8 mouse cellular contexts compared by ENCODE assay signal in the genomic region with DNA sequence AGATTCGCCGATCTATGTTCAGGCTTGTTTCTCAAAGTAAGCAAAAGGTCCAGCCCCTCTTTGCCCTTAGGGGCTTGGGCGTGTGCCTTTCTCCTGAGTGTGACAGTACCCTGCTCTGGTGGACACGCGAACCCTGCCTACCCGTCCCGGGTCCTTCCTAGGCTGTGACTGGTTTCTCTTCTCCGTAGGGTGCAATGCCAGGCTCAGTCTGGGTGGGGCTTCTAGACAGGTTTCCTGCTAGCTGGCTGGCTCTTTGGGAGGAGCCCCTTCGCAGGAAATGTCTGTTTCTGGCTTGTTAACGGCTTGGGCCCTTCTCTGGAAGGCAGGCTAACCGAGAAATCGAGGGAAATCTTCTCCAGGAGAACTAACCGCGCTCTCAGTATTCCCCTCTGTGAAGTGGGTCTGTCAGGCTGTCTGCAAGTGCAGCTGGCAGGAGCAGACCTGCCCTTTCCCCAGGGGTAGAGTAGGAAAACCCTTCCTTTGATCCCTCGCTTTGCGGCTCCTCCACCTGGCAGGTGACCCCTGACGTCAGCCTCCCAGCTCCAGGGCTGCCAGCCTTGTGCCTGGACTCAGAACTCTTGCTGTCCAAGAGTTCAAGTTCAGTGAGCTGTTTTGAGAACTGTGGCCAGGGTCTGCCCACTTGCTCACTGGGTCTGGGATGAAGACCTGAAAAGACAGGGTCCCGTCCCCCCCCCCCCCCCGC. TPM values are rescaled to one million over a fixed set of nuclear protein-coding genes. Genes with fewer than 3 reads are reported as not detected.
DNase-seq lines count a peak whose midpoint lies in the region; ATAC-seq and TF ChIP-seq lines count a peak whose summit lies in the region.

No protein-coding gene starts in this region.

- H3K4me2 ChIP-seq in embryonic facial prominence, embryonic 15.5 days (replicated peaks), result peak overlapping the region; percentile 99
- H3K4me2 ChIP-seq in hindbrain, postnatal 0 days (ENCODE audit: low read depth, low read length), result peak overlapping the region; percentile 75
- peak overlapping the region; percentile 79 for H3K4me2 ChIP-seq in liver, embryonic 13.5 days

- no peak for ATAC-seq in erythroblast, adult 5-6 weeks (replicated peaks; ENCODE audit: low FRiP score, poor library complexity, severe bottlenecking)
- ATAC-seq in embryonic facial prominence, embryonic 15.5 days (ENCODE audit: insufficient number of reproducible peaks, low FRiP score, low TSS enrichment, low read depth), result no peak
- ATAC-seq in hindbrain, postnatal 0 days, result no peak
- ATAC-seq in liver, embryonic 13.5 days (ENCODE audit: low read depth), result peak; percentile 35
- no peak for ATAC-seq in cerebellum, adult (ENCODE audit: insufficient number of reproducible peaks, low FRiP score, low TSS enrichment)

- peaks cover 4% of the 10 kb centered on the region; the same call in 1 of the 2 replicates for H3K36me3 ChIP-seq in erythroblast, embryonic 14.5 days (ENCODE audit: control insufficient read depth)
- H3K36me3 ChIP-seq in embryonic facial prominence, embryonic 15.5 days, result 0 out of 2 replicates have a peak, but pooled peaks cover 3% of the 10 kb centered on the region
- H3K36me3 ChIP-seq in hindbrain, postnatal 0 days (ENCODE audit: insufficient read depth, low read length), result no peaks in the 10 kb centered on the region
- H3K36me3 ChIP-seq in liver, embryonic 13.5 days, result no peaks in the 10 kb centered on the region

- WGBS in embryonic facial prominence, embryonic 15.5 days, result 7% methylated on average over 19 of the region's 19 CpGs
- WGBS in hindbrain, postnatal 0 days, result 9% methylated on average over 17 of the region's 19 CpGs
- WGBS in liver, embryonic 13.5 days (ENCODE audit: insufficient replicate concordance), result 4% methylated on average over 18 of the region's 19 CpGs

- no peak for DNase-seq in hindbrain, postnatal 0 days (ENCODE audit: low spot score)
- no peak for DNase-seq in liver, embryonic 13.5 days
- peak; percentile 80 for DNase-seq in naive thymus-derived CD4-positive, alpha-beta T cell, adult 2 months (ENCODE audit: low read depth)
- no peak for DNase-seq in left cerebral cortex, adult 18-20 months (ENCODE audit: low spot score in 2 of 2)

- peaks cover 17% of the 10 kb centered on the region for H3K4me1 ChIP-seq in erythroblast, embryonic 14.5 days (ENCODE audit: control insufficient read depth)
- H3K4me1 ChIP-seq in embryonic facial prominence, embryonic 15.5 days, result peaks cover 22% of the 10 kb centered on the region
- H3K4me1 ChIP-seq in hindbrain, postnatal 0 days (ENCODE audit: insufficient read depth, low read length), result 0 out of 2 replicates have a peak, but pooled peaks cover 12% of the 10 kb centered on the region
- H3K4me1 ChIP-seq in liver, embryonic 13.5 days (replicated peaks), result peaks cover 42% of the 10 kb centered on the region

- no peak for TF ChIP-seq CTCF in hindbrain, postnatal 0 days (IDR thresholded peaks at IDR 0.05; ENCODE audit: low read depth)

- H3K27me3 ChIP-seq in erythroblast, embryonic 14.5 days (ENCODE audit: control insufficient read depth), result peaks cover 9% of the 10 kb centered on the region
- H3K27me3 ChIP-seq in embryonic facial prominence, embryonic 15.5 days, result peaks cover 19% of the 10 kb centered on the region; the same call in 1 of the 2 replicates
- H3K27me3 ChIP-seq in hindbrain, postnatal 0 days (ENCODE audit: insufficient read depth, low read length), result peaks cover 24% of the 10 kb centered on the region
- H3K27me3 ChIP-seq in liver, embryonic 13.5 days, result peaks cover 22% of the 10 kb centered on the region

- peak overlapping the region; percentile 26; the same call in 1 of the 2 replicates for H3K9ac ChIP-seq in embryonic facial prominence, embryonic 15.5 days
- H3K9ac ChIP-seq in hindbrain, postnatal 0 days (replicated peaks; ENCODE audit: low read length), result peak overlapping the region; percentile 40; the same call in 1 of the 2 replicates
- H3K9ac ChIP-seq in liver, embryonic 13.5 days, result peak overlapping the region; percentile 72

- peak overlapping the region; percentile 44; the same call in 1 of the 2 replicates for H3K27ac ChIP-seq in embryonic facial prominence, embryonic 15.5 days (replicated peaks)
- H3K27ac ChIP-seq in hindbrain, postnatal 0 days, result no peak overlapping the region
- peak overlapping the region; percentile 9; the same call in 1 of the 2 replicates for H3K27ac ChIP-seq in liver, embryonic 13.5 days

- H3K4me3 ChIP-seq in erythroblast, embryonic 14.5 days (replicated peaks), result peak overlapping the region; percentile 57
- H3K4me3 ChIP-seq in embryonic facial prominence, embryonic 15.5 days (replicated peaks), result peak overlapping the region; percentile 52
- peak overlapping the region; percentile 41 for H3K4me3 ChIP-seq in hindbrain, postnatal 0 days (ENCODE audit: low read length)
- peak overlapping the region; percentile 62 for H3K4me3 ChIP-seq in liver, embryonic 13.5 days (replicated peaks)

- H3K9me3 ChIP-seq in erythroblast, embryonic 14.5 days (ENCODE audit: control insufficient read depth, low read length), result no peaks in the 10 kb centered on the region
- H3K9me3 ChIP-seq in embryonic facial prominence, embryonic 15.5 days (replicated peaks), result no peaks in the 10 kb centered on the region
- no peaks in the 10 kb centered on the region for H3K9me3 ChIP-seq in hindbrain, postnatal 0 days (ENCODE audit: low read length)
- no peaks in the 10 kb centered on the region for H3K9me3 ChIP-seq in liver, embryonic 13.5 days (replicated peaks)

RNA-seq across cellular contexts. Expression of a gene that starts 0.8 kb away (rescaled TPM):
- 0.04 and 0.11 TPM in 2 replicates for polyA plus RNA-seq in erythroblast, embryonic 14.5 days (2012)
- 18.4 and 33.2 TPM in 2 replicates for total RNA-seq in erythroblast, adult 5-6 weeks (2015; ENCODE audit: low replicate concordance)
- total RNA-seq in erythroblast, adult 5-6 weeks (2017; ENCODE audit: low replicate concordance), result 3.7 and 17.6 TPM in 2 replicates
- polyA plus RNA-seq in embryonic facial prominence, embryonic 15.5 days (2015; fragmentation: Nextera tagmentation; extraction: Ambion mirVana), result 38.1 and 41.3 TPM in 2 replicates
- 25.3 and 33.3 TPM in 2 replicates for total RNA-seq in hindbrain, postnatal 0 days (2014; rRNA removed)
- 28.9 and 29.0 TPM in 2 replicates for polyA plus RNA-seq in hindbrain, postnatal 0 days (2015; fragmentation: Nextera tagmentation; extraction: Ambion mirVana)
- polyA plus RNA-seq in liver, embryonic 13.5 days (2015; fragmentation: Nextera tagmentation; extraction: Ambion mirVana), result 75.3 and 87.1 TPM in 2 replicates
- total RNA-seq in left cerebral cortex, adult 18-20 months (2021), result 10 to 100 TPM; 44.0 to 49.5 TPM

Comparison
In these comparisons a context has a peak if more than half of its experiments do, and no peak if none do; other contexts are left out.
1. RNA of a gene that starts 0.8 kb away (polyA plus RNA-seq): 75.3 to 87.1 TPM in liver, embryonic 13.5 days, 38.1 to 41.3 TPM in embryonic facial prominence, embryonic 15.5 days and 28.9 to 29.0 TPM in hindbrain, postnatal 0 days; 0.04 to 0.11 TPM in erythroblast, embryonic 14.5 days; every median in the first group is over 10 times any median in the second.
2. Peak in every context shown above with its lines, with median percentiles within 50 percentile points of each other: H3K4me3 ChIP-seq, H3K4me2 ChIP-seq and H3K9ac ChIP-seq.